Mouse (Mus musculus) layer of hippocampus, adult 11-12 months (tissue): Measurements from ENCODE around the gene A030014E15Rik.
"Not testable (repeated sequence)": the region's sequence is repeated elsewhere in the genome, so short reads cannot be mapped to it uniquely, and the experiment has no call there.

ENCODE experiments used
- DNase-seq: peaks from one replicate; pipeline ENCODE4 v3.0.0; 2022; ENCODE audit warnings: low spot score

The A030014E15Rik gene

GRCm38 (mm10) chr1:82924650-82925049 is at the start of gene A030014E15Rik:
A030014E15Rik (plus strand) TSS chr1:82924917.
- no peak for DNase-seq

- DNase-seq = no peak
These were observed 45.5 kb upstream of the A030014E15Rik start for GRCm38 (mm10) chr1:82879172-82879571.

GRCm38 (mm10) chr1:82880196-82880595 is 44.5 kb upstream of the A030014E15Rik start:
- no peak for DNase-seq

DNA sequence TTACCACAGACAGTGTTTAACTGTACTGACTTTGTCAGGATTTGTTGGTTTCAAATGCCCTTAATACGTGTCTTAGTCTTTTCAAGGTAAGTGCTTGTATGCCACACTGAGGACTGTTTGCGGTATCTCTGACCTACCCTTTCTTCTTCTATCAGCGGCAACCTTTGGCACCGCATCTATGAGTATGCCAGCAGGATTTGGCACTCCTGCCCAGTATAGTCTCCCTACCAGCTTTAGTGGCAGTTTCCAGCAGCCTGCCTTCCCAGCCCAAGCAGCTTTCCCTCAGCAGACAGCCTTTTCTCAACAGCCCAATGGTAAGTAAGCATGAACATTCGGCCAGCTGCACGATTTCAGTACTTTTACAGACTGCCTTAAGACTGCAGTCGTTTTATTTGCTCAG is 31.4 kb upstream of the A030014E15Rik start:
- no peak for DNase-seq

DNA sequence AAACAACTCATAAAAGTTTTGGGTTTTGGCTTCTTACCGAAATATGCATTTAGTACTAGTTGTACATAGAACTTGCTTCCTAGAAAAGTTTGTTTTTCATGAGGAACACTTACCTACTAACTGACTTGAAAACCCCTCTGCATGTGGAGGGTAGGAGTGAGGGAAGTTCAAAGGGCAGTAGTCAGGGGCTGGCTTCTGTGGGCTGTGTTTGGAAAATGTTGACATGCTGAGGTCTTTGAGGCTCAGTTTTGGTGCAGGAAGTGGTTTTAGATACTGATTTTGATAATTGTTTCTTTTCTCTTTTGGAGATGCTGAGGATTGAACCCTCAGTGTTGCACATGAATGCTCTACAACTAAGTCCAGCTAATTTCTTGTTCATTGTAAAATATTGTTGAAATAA is 24.1 kb upstream of the A030014E15Rik start:
- no peak for DNase-seq

- DNase-seq = no peak
These were observed 23.5 kb upstream of the A030014E15Rik start for GRCm38 (mm10) chr1:82901201-82901600.

- no peak for DNase-seq
These were observed 18.8 kb upstream of the A030014E15Rik start for GRCm38 (mm10) chr1:82905886-82906285.

DNA sequence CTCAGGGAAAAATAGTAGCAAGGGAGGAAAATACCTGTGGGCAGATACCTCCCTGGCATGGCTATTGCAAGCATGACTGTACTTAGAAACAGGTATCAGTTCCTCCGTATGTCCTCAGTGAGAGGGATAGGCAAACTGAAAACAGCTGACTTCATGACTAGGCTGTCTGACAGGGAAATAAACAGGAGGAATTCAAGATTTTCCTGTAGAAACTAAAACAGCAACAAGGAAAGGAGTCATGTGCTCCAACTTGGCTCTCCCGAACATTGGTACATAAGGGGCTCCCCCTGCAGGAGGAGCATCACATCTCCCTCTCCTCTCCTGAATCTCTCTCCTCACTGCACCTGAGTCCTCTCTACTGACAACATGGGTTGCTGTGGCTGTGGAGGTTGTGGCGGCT is 11.7 kb upstream of the A030014E15Rik start, which contains the start of gene A030005L19Rik:
Gene A030005L19Rik (plus strand): TSS at position 301 of the 400 bp plus-strand sequence.
- no peak for DNase-seq

DNA sequence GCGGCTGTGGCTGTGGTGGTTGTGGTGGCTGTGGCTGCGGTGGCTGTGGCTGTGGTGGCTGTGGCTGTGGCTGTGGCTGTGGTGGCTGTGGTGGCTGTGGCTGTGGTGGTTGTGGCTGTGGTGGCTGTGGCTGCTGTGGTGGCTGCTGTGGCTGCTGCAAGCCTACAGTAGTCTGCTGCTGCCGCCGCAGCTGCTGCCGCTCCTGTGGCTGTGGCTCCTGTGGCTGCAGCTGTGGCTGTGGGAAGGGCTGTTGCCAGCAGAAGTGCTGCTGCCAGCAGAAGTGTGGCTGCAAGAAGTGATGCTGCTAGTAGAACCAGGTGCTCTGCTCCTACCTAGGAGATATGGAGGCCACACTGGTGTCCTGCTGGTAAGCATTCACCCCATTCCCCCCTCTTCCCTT is 11.3 kb upstream of the A030014E15Rik start:
- not testable (repeated sequence) for DNase-seq

DNA sequence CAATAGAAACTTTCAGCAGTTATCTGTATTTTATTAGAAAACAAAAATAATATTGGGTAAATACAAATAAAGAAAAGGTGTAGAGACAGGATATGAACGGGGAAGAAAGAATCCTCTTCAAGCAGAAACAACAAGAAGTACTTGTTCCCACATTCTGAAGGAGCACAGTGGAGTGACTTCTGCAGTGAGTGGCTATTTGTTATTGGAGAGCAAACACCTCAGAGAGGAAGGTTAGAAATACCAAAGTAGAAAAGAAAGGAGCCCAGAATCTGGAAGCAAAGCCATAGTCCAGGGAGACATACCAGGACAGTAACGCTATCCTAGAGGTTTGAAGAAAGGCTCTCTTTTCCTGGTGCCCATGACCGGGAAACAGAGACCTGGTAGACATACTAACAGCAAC is 5.8 kb downstream of the A030014E15Rik start:
- DNase-seq = not testable (repeated sequence)

GRCm38 (mm10) chr1:82931326-82931725 is 6.6 kb downstream of the A030014E15Rik start, which contains the start of gene Gm6217:
Gm6217 (minus strand) TSS chr1:82931399.
- not testable (repeated sequence) for DNase-seq

DNA sequence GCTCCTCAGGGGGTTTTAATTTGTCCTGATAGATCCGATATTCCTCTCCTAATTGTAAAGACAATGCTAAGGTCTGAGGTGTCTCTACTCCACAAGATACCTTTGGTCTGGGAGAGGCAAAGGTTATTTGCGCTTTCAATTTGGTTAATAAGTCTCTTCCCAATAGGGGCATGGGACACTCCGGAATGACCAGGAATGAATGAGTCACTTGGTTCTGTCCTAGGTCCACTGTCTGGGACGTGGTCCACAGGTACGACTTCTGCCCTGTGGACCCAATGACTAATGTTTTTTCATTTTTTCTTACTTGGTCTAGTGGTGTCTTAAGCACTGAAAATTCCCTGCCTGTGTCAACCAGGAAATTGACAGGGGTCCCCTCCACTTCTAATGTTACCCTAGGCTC is 13.9 kb downstream of the A030014E15Rik start:
- no peak for DNase-seq

- not testable (repeated sequence) for DNase-seq
These were observed 17.8 kb downstream of the A030014E15Rik start for GRCm38 (mm10) chr1:82942505-82942904.

GRCm38 (mm10) chr1:82943295-82943694 is 18.6 kb downstream of the A030014E15Rik start, which contains the start of gene A030003K21Rik:
A030003K21Rik (minus strand) TSS chr1:82943388.
- DNase-seq = not testable (repeated sequence)

DNA sequence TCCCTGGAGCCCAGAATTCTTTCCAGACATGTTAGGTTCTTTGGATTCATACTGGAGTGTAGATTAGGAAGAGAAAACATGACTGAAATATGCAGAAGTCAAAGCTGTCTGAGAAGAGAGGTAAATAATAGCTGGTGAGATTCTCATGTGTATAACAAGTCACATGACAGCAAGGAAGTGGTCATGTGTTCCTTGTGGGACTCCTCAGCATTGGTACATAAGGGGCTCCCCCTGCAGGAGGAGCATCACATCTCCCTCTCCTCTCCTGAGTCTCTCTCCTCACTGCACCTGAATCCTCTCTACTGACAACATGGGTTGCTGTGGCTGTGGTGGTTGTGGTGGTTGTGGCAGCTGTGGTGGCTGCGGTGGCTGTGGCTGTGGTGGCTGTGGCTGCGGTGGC is 21.3 kb downstream of the A030014E15Rik start:
- not testable (repeated sequence) for DNase-seq

DNA sequence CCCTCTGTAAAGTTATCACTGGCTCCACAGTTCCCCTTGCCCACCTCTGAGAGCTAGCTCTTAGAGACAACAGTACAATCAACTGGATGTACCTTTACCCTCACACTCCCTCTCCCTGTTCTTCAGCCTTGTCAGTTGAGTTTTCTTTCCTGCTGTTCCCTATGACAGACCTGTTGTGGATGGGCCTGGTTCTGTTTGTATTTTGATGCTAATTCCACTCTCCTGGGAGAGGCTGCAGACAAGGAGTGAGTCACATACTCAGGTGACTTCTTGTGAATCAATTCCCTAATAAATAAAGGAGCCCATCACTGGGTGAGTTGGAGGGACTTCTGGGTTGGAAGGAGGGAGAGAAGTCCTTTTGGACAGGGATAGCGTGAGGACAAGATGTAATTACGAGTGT is 23.9 kb downstream of the A030014E15Rik start:
- no peak for DNase-seq

GRCm38 (mm10) chr1:82955913-82956312 is 31.2 kb downstream of the A030014E15Rik start, which contains the start of gene Gm7544:
Gm7544 (minus strand) TSS chr1:82956013.
- DNase-seq = not testable (repeated sequence)

DNA sequence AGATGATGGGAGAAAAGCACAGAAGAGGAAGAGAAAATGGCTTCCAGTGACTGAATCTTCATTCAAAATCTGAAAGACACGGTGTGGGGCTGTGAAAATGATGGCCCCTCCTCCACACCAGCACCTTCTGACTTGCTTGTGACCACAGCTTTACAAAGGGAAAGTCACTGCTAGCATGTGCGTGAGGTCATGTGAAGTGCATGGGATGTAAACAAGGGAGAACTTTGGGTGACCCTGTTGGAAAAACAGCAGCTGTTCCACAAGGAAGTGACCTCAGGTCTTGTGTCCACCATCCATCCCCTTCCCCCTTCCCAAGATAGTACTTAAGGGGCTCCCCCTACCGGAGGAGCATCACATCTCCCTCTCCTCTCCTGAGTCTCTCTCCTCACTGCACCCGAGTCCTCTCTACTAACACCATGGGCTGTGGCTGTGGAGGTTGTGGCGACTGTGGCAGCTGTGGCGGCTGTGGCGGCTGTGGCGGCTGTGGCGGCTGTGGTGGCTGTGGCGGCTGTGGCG is 35.2 kb downstream of the A030014E15Rik start, which contains the start of gene Gm47955:
Gene Gm47955 (plus strand): TSS at position 417 of the 516 bp plus-strand sequence.
- DNase-seq = no peak

- no peak for DNase-seq
These were observed 41.7 kb downstream of the A030014E15Rik start for GRCm38 (mm10) chr1:82966413-82966812.

GRCm38 (mm10) chr1:82972046-82972445 is 47.3 kb downstream of the A030014E15Rik start:
- no peak for DNase-seq

GRCm38 (mm10) chr1:82973244-82973643 is 48.5 kb downstream of the A030014E15Rik start:
- no peak for DNase-seq

GRCm38 (mm10) chr1:82973901-82974300 is 49.2 kb downstream of the A030014E15Rik start:
- no peak for DNase-seq

DNA sequence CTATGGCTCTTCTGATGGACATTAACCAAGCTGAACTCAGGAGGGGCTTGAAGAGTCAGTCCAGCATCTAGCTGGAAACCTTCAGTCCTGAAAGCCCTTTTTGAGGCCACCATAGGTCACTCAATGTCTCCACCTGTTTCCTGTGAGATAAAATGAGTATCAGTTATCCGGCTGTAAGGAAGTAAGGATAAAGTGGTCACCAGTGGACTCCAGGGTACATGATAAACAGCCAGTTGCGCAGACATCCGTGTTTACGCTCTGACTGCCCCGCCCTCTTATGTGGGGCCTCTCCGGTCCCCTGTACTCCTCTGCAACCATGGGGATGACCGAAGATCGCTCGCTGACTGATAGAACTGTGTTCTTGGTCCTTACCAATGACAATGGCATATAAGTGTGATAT is 49.6 kb downstream of the A030014E15Rik start:
- DNase-seq = no peak
